Mouse (Mus musculus) right cerebral cortex, postnatal 36 days (tissue): ENCODE measurements around the gene Hoxd9.

ENCODE experiments used
- DNase-seq, 2 experiments: peaks; one replicate each; pipeline ENCODE4 v3.0.0; 2022; ENCODE audit warnings: low spot score in 2 of 2, mixed read lengths in 1 of 2

Hoxd9 gene

GRCm38 (mm10) chr2:74713239-74714150 lies 16.0 kb downstream of the Hoxd9 start:
- DNase-seq: no peak

GRCm38 (mm10) chr2:74714156-74714789 lies 16.7 kb downstream of the Hoxd9 start:
- no peak for DNase-seq

- DNase-seq: no peak
Measured at GRCm38 (mm10) chr2:74714881-74715280, 17.4 kb downstream of the Hoxd9 start.

GRCm38 (mm10) chr2:74715504-74716241 lies 18.1 kb downstream of the Hoxd9 start:
- DNase-seq: peak; percentile 43 to 50

GRCm38 (mm10) chr2:74720384-74720783 lies 22.9 kb downstream of the Hoxd9 start:
- DNase-seq: no peak

- no peak for DNase-seq
Measured at GRCm38 (mm10) chr2:74720955-74721491, 23.5 kb downstream of the Hoxd9 start.

- DNase-seq: no peak
Measured at GRCm38 (mm10) chr2:74721882-74722281, 24.4 kb downstream of the Hoxd9 start.

GRCm38 (mm10) chr2:74722949-74723348 lies 25.4 kb downstream of the Hoxd9 start:
- no peak for DNase-seq

- no peak for DNase-seq
Measured at GRCm38 (mm10) chr2:74724244-74725015, 26.9 kb downstream of the Hoxd9 start.

- no peak for DNase-seq
Measured at GRCm38 (mm10) chr2:74725171-74725570, 27.6 kb downstream of the Hoxd9 start.

GRCm38 (mm10) chr2:74726551-74726950 lies 29.0 kb downstream of the Hoxd9 start, which contains the start of gene Gm28230:
Gm28230 (plus strand) TSS chr2:74726728.
- no peak for DNase-seq

- no peak for DNase-seq
Measured at GRCm38 (mm10) chr2:74726973-74727639, 29.6 kb downstream of the Hoxd9 start.

- DNase-seq: no peak
Measured at GRCm38 (mm10) chr2:74727640-74728302, 30.2 kb downstream of the Hoxd9 start.

GRCm38 (mm10) chr2:74728303-74728680 lies 30.8 kb downstream of the Hoxd9 start:
- no peak for DNase-seq

- no peak for DNase-seq
Measured at GRCm38 (mm10) chr2:74730331-74730730, 32.8 kb downstream of the Hoxd9 start.

GRCm38 (mm10) chr2:74731055-74731454 lies 33.5 kb downstream of the Hoxd9 start:
- DNase-seq: no peak

GRCm38 (mm10) chr2:74731799-74732512 lies 34.4 kb downstream of the Hoxd9 start:
- no peak for DNase-seq

- DNase-seq: no peak
Measured at GRCm38 (mm10) chr2:74732513-74733316, 35.2 kb downstream of the Hoxd9 start.

- no peak for DNase-seq
Measured at GRCm38 (mm10) chr2:74733317-74733661, 35.8 kb downstream of the Hoxd9 start.
